Mouse (Mus musculus): ENCODE measurements around the gene Gm5485. TPM values are rescaled to one million over a fixed set of nuclear protein-coding genes. Genes with fewer than 3 reads are reported as not detected.

Gm5485 gene
- not detected in 2 replicates for polyA plus RNA-seq (2021; fragmentation: Nextera tagmentation)
- long read RNA-seq, experiment 1, result 0 reads
- long read RNA-seq, experiment 2, result 0 reads

GRCm38 (mm10) chr16:48412246-48412645, at the start of gene Gm5485:
Gene Gm5485, minus strand, starts transcription at chr16:48412416.

DNA sequence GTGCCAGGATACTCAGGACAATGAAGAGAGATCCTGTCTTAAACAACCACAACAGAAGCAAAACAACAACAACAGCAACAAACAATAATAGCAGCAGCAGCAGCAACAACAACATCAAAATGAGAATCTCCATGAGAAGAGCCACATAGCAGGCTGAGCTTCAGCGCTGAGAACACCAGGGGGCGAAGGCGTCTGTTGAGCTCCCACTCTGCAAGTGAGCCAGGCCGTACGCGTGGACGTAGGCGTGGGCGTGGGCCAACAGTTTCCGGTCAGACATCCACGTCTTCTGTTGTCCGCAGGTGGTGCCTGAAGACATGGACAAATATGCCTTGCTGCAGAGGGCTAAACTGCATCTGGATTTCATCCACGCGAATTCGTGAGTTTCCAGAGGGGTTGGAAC, 18.8 kb upstream of the Gm5485 start, which contains the start of gene Morc1:
TSS of gene Morc1 (plus strand) at position 211 of the 400 bp plus-strand sequence.

Other genes with a start within 250 kb of the Gm5485 start
- not detected in 2 replicates for gene Dppa4, start 128.7 kb downstream of the Gm5485 start, polyA plus RNA-seq (2021; fragmentation: Nextera tagmentation)
- gene Dppa2, start 108.5 kb downstream of the Gm5485 start, polyA plus RNA-seq (2021; fragmentation: Nextera tagmentation), result 0.06 TPM in 1 of 2 replicates, not detected in the other
- 0.04 TPM in 1 of 2 replicates, not detected in the other for gene Morc1, start 18.8 kb upstream of the Gm5485 start, polyA plus RNA-seq (2021; fragmentation: Nextera tagmentation)

All from layer of hippocampus, adult 6 months (tissue).